ENCODE assay signal across 8 mouse cellular contexts in genomic region chr4:106908950-106909751, GRCm38 (mm10). TPM values are rescaled to one million over a fixed set of nuclear protein-coding genes. Genes with fewer than 3 reads are reported as not detected.
A peak's percentile ranks its signal among the peaks of the same experiment; 100 is the strongest.
DNase-seq lines count a peak whose midpoint lies in the region; ATAC-seq and TF ChIP-seq lines count a peak whose summit lies in the region.

No protein-coding gene starts in this region.

- no peak for TF ChIP-seq CTCF in heart, postnatal 0 days (IDR thresholded peaks at IDR 0.05; ENCODE audit: low read depth)

- no peak for TF ChIP-seq EP300 in heart, postnatal 0 days (IDR thresholded peaks at IDR 0.05; ENCODE audit: low read depth)

- peak overlapping the region; percentile 50; the same call in 1 of the 2 replicates for H3K9ac ChIP-seq in heart, postnatal 0 days (replicated peaks; ENCODE audit: low read depth, low read length)

- peak; percentile 62 for DNase-seq in CD4-positive, CD25-positive, alpha-beta regulatory T cell, adult 2 months (ENCODE audit: low read depth, low spot score)
- DNase-seq in adrenal gland, postnatal 14 days, result peak; percentile 78
- DNase-seq in heart, postnatal 0 days (ENCODE audit: low spot score), result peak; percentile 86
- peak; percentile 72 for DNase-seq in kidney, postnatal 14 days
- DNase-seq in spleen, postnatal 36 days (ENCODE audit: low spot score in 2 of 2), result peak; percentile 38 to 59
- no peak for DNase-seq in layer of hippocampus, adult 8-10 months (ENCODE audit: low spot score in 2 of 2)

- peak; percentile 31 for ATAC-seq in heart, postnatal 0 days (ENCODE audit: insufficient read depth, low read depth)
- peak; percentile 36 for ATAC-seq in megakaryocyte progenitor cell, adult 5-6 weeks (replicated peaks; ENCODE audit: poor library complexity)

- peak overlapping the region; percentile 98 for H3K4me3 ChIP-seq in erythroblast, embryonic 14.5 days (replicated peaks)
- H3K4me3 ChIP-seq in heart, postnatal 0 days (ENCODE audit: low read depth, low read length), result peak overlapping the region; percentile 87; the same call in 1 of the 2 replicates

- peak overlapping the region; percentile 97 for H3K4me2 ChIP-seq in heart, postnatal 0 days (ENCODE audit: low read depth, low read length)

- peaks cover 17% of the 10 kb centered on the region for H3K36me3 ChIP-seq in erythroblast, embryonic 14.5 days (ENCODE audit: control insufficient read depth)
- no peaks in the 10 kb centered on the region for H3K36me3 ChIP-seq in heart, postnatal 0 days (replicated peaks; ENCODE audit: control insufficient read depth, insufficient read depth, low read length)

- 11% methylated on average over 10 of the region's 10 CpGs for WGBS in heart, postnatal 0 days

- H3K9me3 ChIP-seq in erythroblast, embryonic 14.5 days (ENCODE audit: control insufficient read depth, low read length), result no peaks in the 10 kb centered on the region
- H3K9me3 ChIP-seq in heart, postnatal 0 days (replicated peaks; ENCODE audit: control insufficient read depth, low read length), result no peaks in the 10 kb centered on the region

- H3K27me3 ChIP-seq in erythroblast, embryonic 14.5 days (ENCODE audit: control insufficient read depth), result no peaks in the 10 kb centered on the region
- H3K27me3 ChIP-seq in heart, postnatal 0 days (ENCODE audit: control insufficient read depth, insufficient read depth, low read length), result no peaks in the 10 kb centered on the region

- H3K4me1 ChIP-seq in erythroblast, embryonic 14.5 days (ENCODE audit: control insufficient read depth), result peaks cover 64% of the 10 kb centered on the region
- peaks cover 45% of the 10 kb centered on the region for H3K4me1 ChIP-seq in heart, postnatal 0 days (ENCODE audit: control insufficient read depth, insufficient read depth)

- H3K27ac ChIP-seq in heart, postnatal 0 days (ENCODE audit: low read depth), result peak overlapping the region; percentile 94

RNA-seq across cellular contexts. Expression of gene Ssbp3, which starts 1.4 kb away (rescaled TPM):
- total RNA-seq in adrenal gland, postnatal 14 days (2021), result 60.6 and 66.3 TPM in 2 replicates
- 93.7 and 94.2 TPM in 2 replicates for polyA plus RNA-seq in erythroblast, embryonic 14.5 days (2012)
- 35.6 and 41.1 TPM in 2 replicates for total RNA-seq in heart, postnatal 0 days (2014; rRNA removed; ENCODE audit: low replicate concordance)
- polyA plus RNA-seq in heart, postnatal 0 days (2015; fragmentation: Nextera tagmentation; extraction: Ambion mirVana), result 25.9 and 29.0 TPM in 2 replicates
- 35.5 and 36.5 TPM in 2 replicates for total RNA-seq in megakaryocyte progenitor cell, adult 5-6 weeks (2015)
- 16.0 and 30.8 TPM in 2 replicates for total RNA-seq in megakaryocyte progenitor cell, adult 5-6 weeks (2017)
- 100 to 1,000 TPM; 150 to 180 (median 160) TPM for total RNA-seq in layer of hippocampus, adult 8-10 months (2022)

Comparison
In these comparisons a context has a peak if more than half of its experiments do, and no peak if none do; other contexts are left out.
1. DNase-seq: peak in CD4-positive, CD25-positive, alpha-beta regulatory T cell, adult 2 months (single experiment), adrenal gland, postnatal 14 days (single experiment), heart, postnatal 0 days (single experiment), kidney, postnatal 14 days (single experiment) and spleen, postnatal 36 days (2 of 2); none in layer of hippocampus, adult 8-10 months (0 of 2).